Mouse (Mus musculus) olfactory bulb, adult 2 months (tissue): ENCODE measurements around the gene Asb16. TPM values are rescaled to one million over a fixed set of nuclear protein-coding genes. Genes with fewer than 3 reads are reported as not detected.
A peak's percentile ranks its signal among the peaks of the same experiment; 100 is the strongest.

Experiments
- H3K27ac ChIP-seq: fragments of 200-500 bp; 2 replicates; pipeline ENCODE4 v1.5.1; 2012; ENCODE audit warnings: low read depth, low read length; ENCODE audit not compliant: insufficient read depth
- H3K4me1 ChIP-seq: fragments of 200-500 bp; 2 replicates; pipeline ENCODE4 v1.6.1; 2012; ENCODE audit warnings: low read length; ENCODE audit not compliant: control insufficient read depth, insufficient read depth
- H3K4me3 ChIP-seq: fragments of 200-500 bp; 2 replicates; pipeline ENCODE4 v1.5.1; 2012; ENCODE audit warnings: mild to moderate bottlenecking, low read depth, low read length, moderate library complexity; ENCODE audit not compliant: insufficient read depth
- CTCF ChIP-seq: fragments of 200-500 bp; IDR thresholded peaks from 2 replicates; pipeline ENCODE4 v1.5.1; 2012; ENCODE audit warnings: low read depth, mild to moderate bottlenecking, low read length, moderate library complexity; ENCODE audit not compliant: insufficient read depth
- POLR2A ChIP-seq: fragments of 200-500 bp; IDR thresholded peaks from 2 replicates; pipeline ENCODE4 v1.6.1; 2012; ENCODE audit warnings: mild to moderate bottlenecking, low read depth, low read length, moderate library complexity; ENCODE audit not compliant: insufficient read depth
- WGBS: fragments of 180-500 bp; shearing (Covaris S2); methylation state at CpG from one replicate; pipeline ENCODE4 v1.1.7; 2018; 5-methylcytosine and 5-hydroxymethylcytosine counted together
- polyA plus RNA-seq: library from polyadenylated mRNA; stranded (reverse); fragments of >200 nt; gene quantifications from 2 replicates; pipeline ENCODE4 v1.2.4, GENCODE M21; 2012; ENCODE audit warnings: low replicate concordance; ENCODE audit not compliant: missing spikeins, insufficient read depth, insufficient read length

Gene Asb16
- polyA plus RNA-seq, 1 experiment = not detected

- H3K4me3 ChIP-seq = no peak overlapping the region
- 53% methylated on average over 35 of the region's 38 CpGs for WGBS
- peaks cover 21% of the 10 kb centered on the region for H3K4me1 ChIP-seq
- no peak overlapping the region for H3K27ac ChIP-seq
- no peak for TF ChIP-seq POLR2A
- no peak for TF ChIP-seq CTCF
These were observed 42.5 kb downstream of the Asb16 start for GRCm38 (mm10) chr11:102310768-102311695.

GRCm38 (mm10) chr11:102311966-102312365 lies 43.4 kb downstream of the Asb16 start:
- no peak for TF ChIP-seq POLR2A
- no peak for TF ChIP-seq CTCF
- Histone ChIP-seq H3K4me1 (peaks cover 26% of the 10 kb centered on the region), H3K27ac (no peak overlapping the region), H3K4me3 (no peak overlapping the region)
- 89% methylated on average over 4 of the region's 4 CpGs for WGBS

GRCm38 (mm10) chr11:102312586-102312985 lies 44.0 kb downstream of the Asb16 start:
- no peak overlapping the region for H3K27ac ChIP-seq
- TF ChIP-seq POLR2A (no peak), CTCF (no peak)
- WGBS = 87% methylated on average over 6 of the region's 6 CpGs
- H3K4me1 ChIP-seq = peaks cover 26% of the 10 kb centered on the region
- no peak overlapping the region for H3K4me3 ChIP-seq

- TF ChIP-seq POLR2A = no peak
- TF ChIP-seq CTCF = no peak
These were observed 45.8 kb downstream of the Asb16 start for GRCm38 (mm10) chr11:102314321-102314720.

GRCm38 (mm10) chr11:102315690-102316571 lies 47.4 kb downstream of the Asb16 start:
- H3K27ac ChIP-seq = peak overlapping the region; percentile 53
- 9% methylated on average over 14 of the region's 14 CpGs for WGBS
- H3K4me3 ChIP-seq = peak overlapping the region; percentile 99
- TF ChIP-seq POLR2A (no peak), CTCF (no peak)
- peaks cover 15% of the 10 kb centered on the region for H3K4me1 ChIP-seq

More at GRCm38 (mm10) chr11:102314321-102314720, 45.8 kb downstream of the Asb16 start:
- H3K4me3 ChIP-seq = no peak overlapping the region
- 91% methylated on average over 12 of the region's 12 CpGs for WGBS
- no peak overlapping the region for H3K27ac ChIP-seq
- peaks cover 19% of the 10 kb centered on the region for H3K4me1 ChIP-seq

GRCm38 (mm10) chr11:102316572-102317297 lies 48.2 kb downstream of the Asb16 start:
- H3K4me1 ChIP-seq = peaks cover 15% of the 10 kb centered on the region
- WGBS = 1% methylated on average over 69 of the region's 80 CpGs
- TF ChIP-seq POLR2A = peak; percentile 40
- no peak for TF ChIP-seq CTCF
- H3K4me3 ChIP-seq = peak overlapping the region; percentile 99
- peak overlapping the region; percentile 95 for H3K27ac ChIP-seq

- TF ChIP-seq CTCF = no peak
- TF ChIP-seq POLR2A = peak; percentile 10; the same call in 1 of the 2 replicates
- H3K4me3 ChIP-seq = peak overlapping the region; percentile 99
- H3K4me1 ChIP-seq = peaks cover 19% of the 10 kb centered on the region
- under 1% methylated on average over 78 of the region's 87 CpGs for WGBS
- H3K27ac ChIP-seq = peak overlapping the region; percentile 95
These were observed 48.9 kb downstream of the Asb16 start for GRCm38 (mm10) chr11:102317298-102317900.

GRCm38 (mm10) chr11:102317901-102318575 lies 49.5 kb downstream of the Asb16 start:
- peak overlapping the region; percentile 100 for H3K27ac ChIP-seq
- TF ChIP-seq POLR2A = no peak; the same call in 1 of the 2 replicates
- TF ChIP-seq CTCF = no peak
- under 1% methylated on average over 67 of the region's 77 CpGs for WGBS
- peaks cover 19% of the 10 kb centered on the region for H3K4me1 ChIP-seq
- H3K4me3 ChIP-seq = peak overlapping the region; percentile 88
